Mouse (Mus musculus): Measurements from ENCODE around the gene Gm3005.
"Not testable (repeated sequence)": the region's sequence is repeated elsewhere in the genome, so short reads cannot be mapped to it uniquely, and the experiment has no call there.

Gene Gm3005

DNA sequence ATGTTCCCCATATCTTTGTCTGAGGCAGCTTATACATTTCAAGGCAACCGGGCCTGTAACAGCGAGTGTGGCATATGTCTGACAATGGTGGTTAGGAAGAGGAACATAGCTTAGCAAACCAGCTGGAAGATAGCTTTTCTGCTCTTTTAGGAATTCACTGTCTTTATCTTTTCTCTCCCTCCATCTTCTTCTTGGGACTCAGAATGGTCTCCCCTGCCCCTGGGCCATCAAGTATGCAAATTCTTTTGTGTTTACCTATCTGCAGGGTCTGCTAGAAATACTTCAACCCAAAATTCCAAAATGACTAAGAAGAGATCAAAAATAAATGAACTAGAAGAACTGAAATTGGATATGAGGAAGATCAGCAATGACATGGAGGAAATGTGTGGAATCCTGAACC, at the start of gene Gm3005:
TSS of gene Gm3005 (plus strand) at position 301 of the 400 bp plus-strand sequence.
- not testable (repeated sequence) for DNase-seq

DNA sequence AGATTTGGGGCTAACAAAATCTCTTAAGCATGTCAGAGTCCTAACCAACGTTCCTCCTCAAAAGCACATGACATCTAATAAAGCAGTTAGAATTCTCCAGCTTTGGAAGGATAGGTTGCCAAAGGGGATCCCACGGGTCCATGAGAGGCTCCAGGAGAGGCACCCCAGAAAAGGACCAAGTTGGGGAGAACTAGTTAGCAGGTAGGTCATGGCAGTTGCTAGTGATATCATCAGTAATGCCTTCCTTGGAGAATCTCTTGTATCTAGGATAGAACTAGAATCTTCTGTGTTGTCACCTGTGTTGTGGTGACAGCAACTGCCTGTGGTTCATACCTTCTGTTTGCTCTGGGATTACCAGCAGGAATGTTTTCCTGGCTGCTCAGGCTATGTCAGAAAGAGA, 33.1 kb upstream of the Gm3005 start, which contains the start of gene Gm10413:
TSS of gene Gm10413 (plus strand) at position 301 of the 400 bp plus-strand sequence.
- not testable (repeated sequence) for DNase-seq

DNA sequence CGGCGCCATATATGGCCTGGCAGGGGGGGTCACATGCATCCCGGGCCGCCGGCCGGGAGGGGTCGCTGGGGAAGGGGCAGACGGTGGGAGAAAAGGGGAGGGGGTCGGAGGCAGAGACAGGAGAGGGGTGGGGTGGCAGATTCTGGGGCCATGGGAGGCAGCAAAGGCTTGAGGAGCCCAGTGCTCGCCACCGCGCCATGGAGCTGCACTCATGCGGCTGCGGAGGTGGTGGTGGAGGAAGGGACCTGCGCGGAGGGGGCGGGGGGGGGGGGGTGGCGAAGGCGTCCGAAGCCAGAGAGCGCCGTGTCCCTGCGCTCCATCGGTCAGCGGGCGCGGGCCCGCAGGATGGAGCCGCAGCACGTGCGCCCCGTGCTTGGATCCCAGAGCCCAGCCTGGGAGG, 15.6 kb upstream of the Gm3005 start, which contains the start of gene Gm10409:
TSS of gene Gm10409 (plus strand) at position 301 of the 400 bp plus-strand sequence.
- not testable (repeated sequence) for DNase-seq

DNA sequence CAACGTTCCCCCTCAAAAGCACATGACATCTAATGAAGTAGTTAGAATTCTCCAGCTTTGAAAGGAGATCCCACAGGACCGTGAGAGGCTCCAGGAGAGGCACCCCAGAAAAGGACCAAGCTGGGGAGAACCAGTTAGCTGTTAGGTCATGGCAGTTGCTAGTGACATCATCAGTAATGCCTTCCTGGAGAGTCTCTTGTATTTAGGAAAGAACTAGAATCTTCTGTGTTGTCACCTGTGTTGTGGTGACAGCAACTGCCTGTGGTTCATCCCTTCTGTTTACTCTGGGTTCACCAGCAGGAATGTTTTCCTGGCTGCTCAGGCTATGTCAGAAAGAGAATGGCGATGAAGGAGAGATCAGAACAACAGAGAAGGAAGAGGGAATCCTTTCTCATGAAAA, 21.2 kb downstream of the Gm3005 start, which contains the start of gene Gm10408:
TSS of gene Gm10408 (plus strand) at position 301 of the 400 bp plus-strand sequence.
- DNase-seq, result not testable (repeated sequence)

DNA sequence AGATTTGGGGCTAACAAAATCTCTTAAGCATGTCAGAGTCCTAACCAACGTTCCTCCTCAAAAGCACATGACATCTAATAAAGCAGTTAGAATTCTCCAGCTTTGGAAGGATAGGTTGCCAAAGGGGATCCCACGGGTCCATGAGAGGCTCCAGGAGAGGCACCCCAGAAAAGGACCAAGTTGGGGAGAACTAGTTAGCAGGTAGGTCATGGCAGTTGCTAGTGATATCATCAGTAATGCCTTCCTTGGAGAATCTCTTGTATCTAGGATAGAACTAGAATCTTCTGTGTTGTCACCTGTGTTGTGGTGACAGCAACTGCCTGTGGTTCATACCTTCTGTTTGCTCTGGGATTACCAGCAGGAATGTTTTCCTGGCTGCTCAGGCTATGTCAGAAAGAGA, 206.3 kb downstream of the Gm3005 start, which contains the start of gene Gm3012:
TSS of gene Gm3012 (plus strand) at position 301 of the 400 bp plus-strand sequence.
- not testable (repeated sequence) for DNase-seq
